Mouse (Mus musculus) testis, adult 2 months (tissue): Measurements from ENCODE around the gene Smim20.

Experiments
- CTCF ChIP-seq: fragments of 200-500 bp; IDR thresholded peaks from 2 replicates; pipeline ENCODE4 v1.5.1; 2012; ENCODE audit warnings: low read depth, mild to moderate bottlenecking, inconsistent platforms, low read length, moderate library complexity; ENCODE audit not compliant: control insufficient read depth, insufficient read depth, insufficient replicate concordance
- POLR2A ChIP-seq: fragments of 200-500 bp; IDR thresholded peaks from 2 replicates; pipeline ENCODE4 v1.6.1; 2012; ENCODE audit warnings: low read depth, mild to moderate bottlenecking, inconsistent platforms, low read length, moderate library complexity; ENCODE audit not compliant: control insufficient read depth

GRCm38 (mm10) chr5:53324256-53324655 is 57.4 kb downstream of the Smim20 start:
- TF ChIP-seq CTCF (no peak), POLR2A (no peak)
